Mouse (Mus musculus): ENCODE measurements around the gene Ehd2. TPM values are rescaled to one million over a fixed set of nuclear protein-coding genes. Genes with fewer than 3 reads are reported as not detected.

Gene Ehd2
- polyA plus RNA-seq, 1 experiment, result 0.09 TPM

DNA sequence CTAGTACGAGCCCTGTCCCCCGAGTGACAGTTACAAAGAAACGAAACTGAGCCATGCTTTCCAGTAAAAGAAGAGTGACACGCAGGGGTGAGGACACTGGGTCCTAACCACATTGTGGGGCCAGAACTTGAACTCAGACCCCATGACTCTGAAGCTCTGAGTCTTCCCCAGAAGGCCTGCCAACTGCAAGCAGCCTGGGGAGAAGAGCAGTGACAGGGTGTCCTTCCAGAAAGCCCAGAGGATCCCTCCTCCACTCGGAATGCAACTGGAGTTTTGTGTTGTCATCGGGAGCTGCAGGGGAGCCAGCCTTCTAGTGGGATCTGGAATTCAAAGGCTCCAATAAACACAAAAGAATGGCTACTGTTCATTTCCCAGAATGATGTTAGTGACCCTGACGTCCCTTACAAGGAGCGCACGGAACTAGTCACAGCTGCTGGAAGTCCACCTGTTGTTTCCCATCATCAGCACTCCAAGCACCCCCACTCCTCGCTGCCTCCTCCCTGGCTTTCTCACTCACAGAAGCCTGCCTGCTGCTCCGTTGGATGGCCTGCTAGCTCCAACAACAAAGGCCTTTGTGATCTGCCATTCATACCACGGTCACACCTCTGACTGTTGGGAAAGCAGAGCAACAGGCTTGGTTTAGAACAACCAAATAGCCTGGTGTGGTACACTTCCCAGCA is 37.0 kb upstream of the Ehd2 start:
- Histone ChIP-seq H3K4me3 (replicated peaks) (no peak overlapping the region), H3K36me3 (ENCODE audit: control insufficient read depth) (peaks cover 15% of the 10 kb centered on the region), H3K27me3 (ENCODE audit: control insufficient read depth) (no peaks in the 10 kb centered on the region), H3K4me1 (ENCODE audit: control insufficient read depth) (peaks cover 39% of the 10 kb centered on the region), H3K9me3 (ENCODE audit: control insufficient read depth, low read length) (no peaks in the 10 kb centered on the region)
- TF ChIP-seq GATA1 (IDR thresholded peaks at IDR 0.05; ENCODE audit: low read length) (0 out of 2 replicates have a peak, but pooled peaks have one; percentile 6), TAL1 (IDR thresholded peaks at IDR 0.05; ENCODE audit: low read length) (no peak)

DNA sequence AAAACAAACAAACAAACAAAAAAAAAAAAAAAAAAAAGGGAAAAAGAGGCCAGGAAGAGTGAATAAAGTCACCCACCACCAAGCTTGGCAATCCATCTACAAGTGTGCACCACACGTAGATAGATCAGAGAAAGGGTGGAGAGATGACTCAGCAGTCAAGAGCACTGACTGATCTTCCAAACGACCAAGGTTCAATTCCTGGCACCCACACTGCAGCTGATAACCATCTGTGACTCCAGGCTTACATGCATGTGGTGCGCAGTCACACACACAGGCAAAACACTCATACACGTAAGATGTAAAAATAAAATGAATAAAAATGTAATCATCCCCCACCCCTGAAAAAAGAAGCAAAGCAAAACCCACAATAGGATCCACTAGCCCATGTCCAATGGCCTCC is 35.7 kb upstream of the Ehd2 start:
- Histone ChIP-seq H3K27me3 (ENCODE audit: control insufficient read depth) (no peaks in the 10 kb centered on the region), H3K4me3 (replicated peaks) (no peak overlapping the region), H3K4me1 (ENCODE audit: control insufficient read depth) (peaks cover 43% of the 10 kb centered on the region), H3K9me3 (ENCODE audit: control insufficient read depth, low read length) (no peaks in the 10 kb centered on the region), H3K36me3 (ENCODE audit: control insufficient read depth) (peaks cover 21% of the 10 kb centered on the region)
- TF ChIP-seq TAL1 (IDR thresholded peaks at IDR 0.05; ENCODE audit: low read length) (no peak), GATA1 (IDR thresholded peaks at IDR 0.05; ENCODE audit: low read length) (no peak)

DNA sequence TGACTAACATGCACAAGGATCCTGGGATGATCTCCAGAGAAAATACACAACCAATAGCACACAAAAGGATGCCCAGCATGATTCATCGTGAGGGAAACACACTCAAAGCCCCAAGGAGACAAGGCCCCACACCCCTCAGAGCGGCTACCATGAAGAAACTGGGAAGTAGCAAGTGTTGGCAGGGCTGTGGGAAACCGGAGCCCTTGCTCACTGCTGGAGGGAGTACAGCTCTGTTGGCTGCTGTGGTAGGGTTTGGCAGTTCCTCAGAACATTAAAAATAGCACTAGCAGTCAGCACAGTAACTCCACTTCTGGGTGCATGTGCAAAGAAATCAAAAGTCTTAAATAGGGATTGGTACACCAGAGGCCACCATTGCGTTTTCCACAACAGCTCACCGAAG is 34.8 kb upstream of the Ehd2 start:
- H3K36me3 ChIP-seq (ENCODE audit: control insufficient read depth), result peaks cover 26% of the 10 kb centered on the region
- no peaks in the 10 kb centered on the region for H3K9me3 ChIP-seq (ENCODE audit: control insufficient read depth, low read length)
- H3K4me3 ChIP-seq (replicated peaks), result no peak overlapping the region
- no peak for TF ChIP-seq GATA1 (IDR thresholded peaks at IDR 0.05; ENCODE audit: low read length)
- TF ChIP-seq TAL1 (IDR thresholded peaks at IDR 0.05; ENCODE audit: low read length), result no peak
- H3K4me1 ChIP-seq (ENCODE audit: control insufficient read depth), result peaks cover 43% of the 10 kb centered on the region
- no peaks in the 10 kb centered on the region for H3K27me3 ChIP-seq (ENCODE audit: control insufficient read depth)

DNA sequence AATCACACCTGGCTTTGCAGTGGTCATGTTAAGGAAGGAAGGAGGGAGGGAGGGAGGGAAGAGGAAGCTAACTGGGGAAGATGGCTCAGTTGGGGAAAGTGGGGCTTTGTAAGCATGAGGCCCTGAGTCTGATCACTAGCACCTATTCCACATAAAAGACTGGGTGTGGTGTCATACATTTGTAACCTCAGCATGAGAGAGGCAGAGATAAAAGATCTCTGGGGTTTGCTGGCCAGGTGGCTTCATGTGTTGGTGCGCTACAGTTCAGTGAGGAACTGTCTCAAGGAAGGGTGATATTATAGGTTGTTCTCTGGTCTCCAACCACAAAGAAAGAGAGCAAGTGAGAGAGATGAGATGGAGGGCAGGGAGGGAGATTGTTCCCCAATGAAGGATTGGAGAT is 34.3 kb upstream of the Ehd2 start:
- TF ChIP-seq TAL1 (IDR thresholded peaks at IDR 0.05; ENCODE audit: low read length) (no peak), GATA1 (IDR thresholded peaks at IDR 0.05; ENCODE audit: low read length) (no peak)
- Histone ChIP-seq H3K27me3 (ENCODE audit: control insufficient read depth) (no peaks in the 10 kb centered on the region), H3K4me1 (ENCODE audit: control insufficient read depth) (peaks cover 43% of the 10 kb centered on the region), H3K36me3 (ENCODE audit: control insufficient read depth) (peaks cover 31% of the 10 kb centered on the region), H3K4me3 (replicated peaks) (no peak overlapping the region), H3K9me3 (ENCODE audit: control insufficient read depth, low read length) (no peaks in the 10 kb centered on the region)

DNA sequence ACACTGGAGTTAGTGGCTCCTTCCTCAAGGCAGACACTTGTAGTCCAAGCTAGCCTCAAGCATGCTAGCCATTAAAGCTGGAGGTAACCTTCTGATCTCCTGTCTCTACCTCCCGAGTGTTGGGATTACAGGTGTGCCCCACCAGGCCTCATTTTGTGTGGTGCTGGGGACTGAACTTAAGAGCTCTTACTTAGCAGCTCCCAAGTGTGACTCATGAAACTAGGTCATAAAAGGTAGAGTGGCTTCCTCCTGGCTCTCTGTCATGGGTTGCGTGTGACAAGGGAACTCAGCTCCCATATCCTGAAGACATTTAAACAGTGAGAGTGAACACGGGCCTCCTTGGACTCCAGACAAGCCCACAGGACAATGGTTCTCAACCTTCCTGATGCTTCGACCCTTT is 26.4 kb upstream of the Ehd2 start:
- Histone ChIP-seq H3K4me1 (ENCODE audit: control insufficient read depth) (no peaks in the 10 kb centered on the region), H3K27me3 (ENCODE audit: control insufficient read depth) (no peaks in the 10 kb centered on the region), H3K4me3 (replicated peaks) (no peak overlapping the region), H3K36me3 (ENCODE audit: control insufficient read depth) (peaks cover 75% of the 10 kb centered on the region), H3K9me3 (ENCODE audit: control insufficient read depth, low read length) (no peaks in the 10 kb centered on the region)
- TF ChIP-seq TAL1 (IDR thresholded peaks at IDR 0.05; ENCODE audit: low read length) (no peak), GATA1 (IDR thresholded peaks at IDR 0.05; ENCODE audit: low read length) (no peak)

DNA sequence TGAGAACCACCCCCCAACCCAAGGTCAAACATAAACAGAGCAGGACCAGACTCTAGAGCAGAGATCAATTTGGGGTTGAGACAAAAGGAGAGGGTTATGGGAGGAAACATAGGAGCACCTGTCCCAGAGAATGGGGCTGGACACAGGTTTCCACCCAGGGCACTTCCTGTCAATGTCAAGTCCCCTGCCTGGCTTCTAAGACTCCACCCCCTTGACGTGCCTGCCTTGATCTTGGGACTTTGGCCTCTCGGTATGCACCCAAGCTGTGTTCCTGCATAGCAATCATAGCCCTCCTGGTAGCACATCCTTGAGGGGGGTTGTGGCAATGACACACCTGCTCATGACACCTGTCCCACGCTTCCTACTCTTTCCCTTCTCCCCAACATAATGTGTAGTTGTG is 25.8 kb upstream of the Ehd2 start:
- no peak overlapping the region for H3K4me3 ChIP-seq (replicated peaks)
- H3K4me1 ChIP-seq (ENCODE audit: control insufficient read depth), result no peaks in the 10 kb centered on the region
- TF ChIP-seq TAL1 (IDR thresholded peaks at IDR 0.05; ENCODE audit: low read length) (no peak), GATA1 (IDR thresholded peaks at IDR 0.05; ENCODE audit: low read length) (no peak)
- H3K27me3 ChIP-seq (ENCODE audit: control insufficient read depth), result no peaks in the 10 kb centered on the region
- H3K9me3 ChIP-seq (ENCODE audit: control insufficient read depth, low read length), result no peaks in the 10 kb centered on the region
- peaks cover 80% of the 10 kb centered on the region for H3K36me3 ChIP-seq (ENCODE audit: control insufficient read depth)

DNA sequence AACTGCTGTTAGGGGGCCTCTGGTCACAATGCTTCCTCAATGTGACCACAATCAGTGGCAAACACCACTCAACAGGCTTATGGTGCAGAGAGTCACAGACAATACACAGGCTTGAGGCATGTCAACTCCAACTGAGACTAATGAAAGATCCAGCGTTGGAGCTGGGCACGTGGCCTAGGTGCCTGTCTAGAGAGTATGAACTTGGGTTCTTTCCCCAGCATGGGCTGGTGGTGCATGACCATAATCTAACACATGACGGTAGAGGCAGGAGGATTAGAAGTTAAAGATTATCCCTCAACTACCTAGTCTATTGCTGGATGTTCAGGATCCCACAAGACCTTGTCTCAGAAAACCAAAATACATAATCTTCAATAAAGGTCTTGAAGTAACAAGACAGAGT is 24.4 kb upstream of the Ehd2 start:
- Histone ChIP-seq H3K36me3 (ENCODE audit: control insufficient read depth) (peaks cover 80% of the 10 kb centered on the region), H3K27me3 (ENCODE audit: control insufficient read depth) (no peaks in the 10 kb centered on the region), H3K4me1 (ENCODE audit: control insufficient read depth) (no peaks in the 10 kb centered on the region; the same call in 1 of the 2 replicates), H3K9me3 (ENCODE audit: control insufficient read depth, low read length) (no peaks in the 10 kb centered on the region), H3K4me3 (replicated peaks) (no peak overlapping the region)
- TF ChIP-seq TAL1 (IDR thresholded peaks at IDR 0.05; ENCODE audit: low read length) (no peak), GATA1 (IDR thresholded peaks at IDR 0.05; ENCODE audit: low read length) (no peak)

DNA sequence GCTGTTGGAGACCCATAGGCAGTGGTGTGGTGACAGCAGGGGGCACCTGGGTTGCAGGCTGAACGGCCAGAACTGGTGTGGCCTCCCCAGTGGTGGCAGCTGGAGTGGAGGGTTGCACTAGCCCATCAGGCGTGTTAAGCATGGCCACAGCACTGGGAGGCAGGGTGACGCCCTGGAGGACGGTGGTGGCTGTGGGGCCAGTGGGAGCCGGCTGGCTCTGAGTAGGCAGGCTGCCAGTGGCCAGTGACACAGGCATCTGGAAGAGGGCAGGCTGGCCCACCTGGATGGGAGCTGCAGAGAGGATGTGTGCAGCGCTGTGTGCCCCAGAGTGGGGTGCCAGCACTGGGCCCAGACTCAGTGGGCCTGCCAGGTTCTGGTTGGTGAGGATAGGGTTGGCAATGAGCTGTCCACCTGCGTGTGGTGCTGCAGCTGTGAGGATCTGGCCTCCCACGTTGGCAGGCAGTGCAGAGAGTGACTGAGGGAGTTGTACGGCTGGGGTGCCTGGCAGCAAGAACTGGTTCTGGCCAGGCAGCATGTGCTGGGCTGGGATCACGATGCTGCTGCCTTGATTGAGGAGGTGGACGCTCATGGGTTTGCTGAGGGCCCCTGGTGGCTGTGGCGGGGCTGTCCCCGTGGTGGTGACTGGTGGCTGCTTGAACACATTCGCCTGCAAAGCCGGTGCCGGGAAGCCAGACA is 20.4 kb upstream of the Ehd2 start:
- Histone ChIP-seq H3K4me1 (ENCODE audit: control insufficient read depth) (peaks cover 3% of the 10 kb centered on the region), H3K36me3 (ENCODE audit: control insufficient read depth) (peaks cover 56% of the 10 kb centered on the region), H3K4me3 (replicated peaks) (no peak overlapping the region), H3K9me3 (ENCODE audit: control insufficient read depth, low read length) (no peaks in the 10 kb centered on the region), H3K27me3 (ENCODE audit: control insufficient read depth) (no peaks in the 10 kb centered on the region)
- TF ChIP-seq GATA1 (IDR thresholded peaks at IDR 0.05; ENCODE audit: low read length) (no peak), TAL1 (IDR thresholded peaks at IDR 0.05; ENCODE audit: low read length) (no peak)

DNA sequence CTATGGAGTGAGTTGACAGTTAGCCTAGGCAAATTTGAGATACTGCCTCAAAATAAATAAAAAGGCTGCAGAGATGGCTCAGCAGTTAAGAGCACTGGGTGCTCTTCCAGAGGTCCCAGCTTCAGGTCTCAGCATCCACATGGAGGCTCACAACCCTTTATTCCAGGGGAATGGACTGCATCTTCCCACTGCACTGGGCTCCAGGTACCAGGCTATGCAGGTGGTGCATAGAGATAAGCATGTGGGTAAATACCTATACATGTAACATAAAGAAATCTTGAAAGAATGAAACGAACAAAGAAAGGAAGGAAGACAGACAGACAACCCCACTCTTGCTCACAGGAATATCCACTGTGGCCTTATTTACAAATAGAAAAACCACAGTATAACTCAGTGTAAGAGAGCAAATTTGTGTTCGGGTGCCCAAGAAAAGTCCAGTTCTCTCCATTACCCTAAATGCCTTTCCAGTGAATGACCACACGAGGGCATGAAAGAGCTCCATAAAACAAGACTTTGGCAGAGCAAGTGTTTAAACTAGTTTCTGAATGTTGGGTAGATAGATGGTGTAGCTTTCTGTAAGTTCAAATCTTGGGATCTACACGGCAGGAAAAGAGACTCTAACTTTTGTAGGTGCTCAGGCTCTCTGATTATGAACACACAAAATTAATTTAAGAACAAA is 15.5 kb upstream of the Ehd2 start:
- H3K36me3 ChIP-seq (ENCODE audit: control insufficient read depth), result peaks cover 50% of the 10 kb centered on the region
- H3K27me3 ChIP-seq (ENCODE audit: control insufficient read depth), result no peaks in the 10 kb centered on the region
- H3K4me1 ChIP-seq (ENCODE audit: control insufficient read depth), result peaks cover 8% of the 10 kb centered on the region
- H3K4me3 ChIP-seq (replicated peaks), result no peak overlapping the region
- no peaks in the 10 kb centered on the region for H3K9me3 ChIP-seq (ENCODE audit: control insufficient read depth, low read length)
- no peak for TF ChIP-seq GATA1 (IDR thresholded peaks at IDR 0.05; ENCODE audit: low read length)
- peak; percentile 36; the same call in 1 of the 3 replicates for TF ChIP-seq TAL1 (IDR thresholded peaks at IDR 0.05; ENCODE audit: low read length)

All from erythroblast, embryonic 14.5 days (primary cell).